Mouse (Mus musculus) mature B cell (primary cell): ENCODE measurements around the gene Tor3a.

Experiments used
- in situ Hi-C: fragments of 300-500 bp; cut with MboI; formaldehyde crosslinking; loops from 2 replicates; pipeline ENCODE4 v1.14.3; 2019

Tor3a gene

DNA sequence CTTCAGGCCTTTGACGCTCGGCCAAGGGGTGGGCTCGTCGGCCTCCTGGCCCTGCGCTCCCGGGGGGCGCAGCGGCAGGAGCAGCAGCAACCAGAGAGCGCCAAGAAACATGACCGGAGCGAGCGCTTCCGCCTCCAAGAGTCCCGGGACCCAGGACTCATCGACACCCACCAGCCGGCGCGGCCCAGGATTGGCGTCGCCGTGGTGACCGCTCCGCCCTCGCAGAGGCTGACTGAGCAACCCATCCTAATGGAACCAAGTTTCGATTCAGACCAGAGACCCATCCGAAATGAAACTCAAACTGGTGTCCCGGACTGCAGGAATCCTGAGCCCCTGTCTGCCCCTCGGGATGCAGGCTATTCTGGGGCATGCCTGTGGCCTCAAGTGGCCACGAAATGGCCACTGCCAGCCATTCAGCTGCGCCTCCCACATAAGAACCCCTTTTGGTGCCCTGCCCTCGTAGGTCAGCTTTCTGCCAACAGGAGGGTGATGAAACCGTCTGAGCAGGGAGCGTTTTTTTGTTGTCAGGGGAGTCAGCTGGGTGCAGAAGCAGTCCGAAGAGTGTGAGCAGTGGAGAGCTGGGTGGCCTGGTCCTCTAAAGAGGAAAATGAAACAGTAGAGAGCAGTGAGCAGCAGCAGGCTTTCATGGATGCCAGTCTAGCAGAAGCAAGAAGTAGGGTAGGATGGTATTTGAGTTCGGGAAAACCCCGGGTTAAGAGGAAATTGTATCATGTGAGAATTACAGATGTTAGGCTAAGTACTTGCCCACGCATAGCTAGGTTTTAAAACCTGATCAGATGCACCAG is at the start of gene Tor3a:
TSS of gene Tor3a (minus strand) at position 162 of the 806 bp plus-strand sequence.
- in situ Hi-C loops: no loop called here

DNA sequence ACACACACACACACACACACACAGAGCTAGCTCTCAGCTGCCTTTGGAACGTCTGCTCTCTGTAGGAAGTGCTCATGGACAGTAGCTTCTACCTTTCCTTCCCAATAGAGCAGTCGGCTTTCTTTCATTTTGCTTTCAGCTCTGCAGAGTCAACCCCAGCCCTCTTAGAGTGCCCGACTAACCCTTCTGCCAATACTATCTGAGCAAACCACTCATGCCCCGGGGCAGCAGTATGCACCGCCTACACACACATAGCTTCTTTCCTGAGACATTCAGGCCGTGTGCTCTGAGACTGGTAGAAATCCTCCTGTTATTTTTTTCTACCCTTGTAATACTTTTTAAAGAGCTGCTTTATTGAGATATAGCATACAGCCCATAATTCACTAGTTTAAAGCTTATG is 47.9 kb upstream of the Tor3a start:
- in situ Hi-C loops: no loop called here

DNA sequence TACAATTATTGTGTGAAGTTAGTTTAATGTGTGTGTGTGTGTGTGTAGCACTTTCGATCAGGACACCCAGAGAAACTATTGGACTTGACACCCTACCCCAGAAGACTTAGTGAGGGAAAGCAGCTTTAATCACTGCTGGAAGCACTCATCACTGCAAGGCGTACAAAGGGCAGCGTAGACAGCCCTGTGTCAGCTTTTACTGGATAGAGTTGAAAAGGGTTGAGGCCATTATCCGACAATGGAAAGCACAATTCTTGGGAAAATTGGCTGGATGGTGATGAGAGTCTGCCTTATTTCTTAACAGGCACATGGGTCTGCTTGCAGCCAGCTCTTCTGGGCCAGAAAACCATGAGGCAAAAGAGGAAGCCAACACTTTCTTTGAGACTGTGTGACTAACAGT is 45.9 kb upstream of the Tor3a start:
- in situ Hi-C loops: no loop called here

- in situ Hi-C loops: no loop called here
These were observed 45.0 kb upstream of the Tor3a start, which contains the start of gene Fam20b for GRCm38 (mm10) chr1:156718950-156719805. Gene Fam20b, minus strand, starts transcription at chr1:156719086.

- in situ Hi-C loops: no loop called here
These were observed 44.3 kb upstream of the Tor3a start for GRCm38 (mm10) chr1:156718286-156718949.

DNA sequence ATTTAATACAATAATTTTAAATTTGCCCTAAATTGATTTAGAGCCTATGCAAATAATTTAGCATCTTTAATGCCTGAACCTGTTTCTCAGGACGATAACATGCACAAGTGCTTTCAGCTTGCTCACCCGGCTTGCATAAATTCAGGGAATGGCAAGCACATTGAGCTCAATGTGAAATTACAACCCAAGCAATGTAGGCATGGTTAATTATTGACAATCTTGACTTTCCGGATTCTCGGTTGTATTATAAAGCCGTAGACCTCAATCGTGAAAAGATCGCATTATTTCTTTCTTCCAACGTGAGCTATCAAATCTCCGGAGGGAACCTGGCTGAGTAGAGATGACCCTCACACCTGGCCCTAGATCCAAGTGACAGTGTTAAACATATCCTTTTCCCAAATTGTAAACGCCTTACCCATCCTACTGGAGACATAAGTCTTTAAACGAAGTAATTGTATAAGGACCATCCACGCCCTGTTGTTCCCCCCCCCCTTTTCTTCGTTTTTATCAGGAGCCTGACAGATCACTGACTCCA is 43.7 kb upstream of the Tor3a start:
- in situ Hi-C loops: no loop called here

- in situ Hi-C loops: no loop called here
These were observed 42.5 kb upstream of the Tor3a start for GRCm38 (mm10) chr1:156716681-156717080.

DNA sequence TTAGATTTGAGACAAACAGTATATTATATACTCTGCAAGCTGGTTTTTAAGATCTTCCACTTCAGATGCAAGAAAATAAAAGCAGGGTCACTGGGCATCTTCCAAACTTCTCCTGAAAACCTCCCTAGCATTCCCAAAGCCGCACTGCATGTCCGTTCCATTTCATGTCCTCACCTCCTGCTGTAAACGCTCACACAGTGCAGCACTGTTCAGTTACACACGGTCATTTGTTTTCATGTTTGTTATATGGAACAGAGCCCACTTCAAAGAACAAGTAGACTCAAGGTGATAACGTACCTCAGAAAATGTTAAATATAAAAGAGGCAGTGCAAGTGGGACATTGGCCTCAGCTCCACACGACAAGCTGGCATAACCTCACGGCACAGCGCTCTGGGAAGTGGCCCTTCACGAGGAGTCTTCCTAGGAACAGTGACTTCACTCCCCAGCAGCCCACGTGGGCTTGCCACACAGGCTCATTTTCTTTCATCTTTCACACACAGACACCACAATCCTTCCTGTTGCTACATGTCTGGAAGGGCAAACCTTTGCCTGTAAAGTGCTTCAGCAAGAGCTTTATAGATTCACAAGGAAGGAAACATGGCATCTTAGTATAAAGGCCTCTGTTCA is 36.4 kb upstream of the Tor3a start:
- in situ Hi-C loops: no loop called here

DNA sequence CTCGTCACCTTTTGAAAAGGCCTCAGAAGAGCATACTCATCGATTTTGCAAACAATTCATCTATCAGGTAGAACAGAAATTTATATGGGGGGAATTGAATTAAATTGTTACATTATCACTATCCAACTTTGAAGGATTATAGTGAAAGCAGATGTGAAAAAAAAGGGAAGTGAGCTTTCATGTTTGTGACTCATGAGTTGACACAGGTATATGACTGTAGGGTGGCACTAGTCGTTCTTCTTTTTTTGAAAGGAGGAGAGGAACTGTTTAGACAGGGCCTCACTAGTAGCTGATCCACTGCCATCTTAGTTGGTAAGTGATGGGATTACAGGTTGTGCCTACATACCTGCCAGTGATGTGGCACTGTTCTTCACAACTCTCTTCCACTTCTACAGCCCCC is 34.5 kb upstream of the Tor3a start:
- in situ Hi-C loops: no loop called here

GRCm38 (mm10) chr1:156705696-156706285 is 31.6 kb upstream of the Tor3a start:
- in situ Hi-C loops: no loop called here

DNA sequence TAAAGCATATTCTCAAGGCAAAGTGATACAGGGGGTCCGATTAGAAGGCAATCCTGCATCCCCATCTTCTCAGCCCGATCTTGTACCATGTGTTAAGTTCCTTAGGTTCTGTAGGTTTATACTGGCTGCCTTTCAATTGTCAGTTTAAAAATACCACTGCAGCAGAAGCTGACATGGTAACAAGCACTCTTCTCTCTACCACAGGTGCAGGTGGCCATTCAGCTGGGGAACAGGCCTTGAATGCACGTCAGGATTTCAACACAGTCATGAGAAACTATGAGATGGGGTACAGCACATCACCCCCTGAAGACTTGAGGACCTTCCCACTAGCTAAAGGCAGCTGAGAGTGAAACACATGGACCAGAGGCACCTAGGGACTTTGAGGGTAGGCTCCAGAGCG is 29.3 kb upstream of the Tor3a start:
- in situ Hi-C loops: no loop called here

- in situ Hi-C loops: no loop called here
These were observed 28.0 kb upstream of the Tor3a start for GRCm38 (mm10) chr1:156702151-156702550.

DNA sequence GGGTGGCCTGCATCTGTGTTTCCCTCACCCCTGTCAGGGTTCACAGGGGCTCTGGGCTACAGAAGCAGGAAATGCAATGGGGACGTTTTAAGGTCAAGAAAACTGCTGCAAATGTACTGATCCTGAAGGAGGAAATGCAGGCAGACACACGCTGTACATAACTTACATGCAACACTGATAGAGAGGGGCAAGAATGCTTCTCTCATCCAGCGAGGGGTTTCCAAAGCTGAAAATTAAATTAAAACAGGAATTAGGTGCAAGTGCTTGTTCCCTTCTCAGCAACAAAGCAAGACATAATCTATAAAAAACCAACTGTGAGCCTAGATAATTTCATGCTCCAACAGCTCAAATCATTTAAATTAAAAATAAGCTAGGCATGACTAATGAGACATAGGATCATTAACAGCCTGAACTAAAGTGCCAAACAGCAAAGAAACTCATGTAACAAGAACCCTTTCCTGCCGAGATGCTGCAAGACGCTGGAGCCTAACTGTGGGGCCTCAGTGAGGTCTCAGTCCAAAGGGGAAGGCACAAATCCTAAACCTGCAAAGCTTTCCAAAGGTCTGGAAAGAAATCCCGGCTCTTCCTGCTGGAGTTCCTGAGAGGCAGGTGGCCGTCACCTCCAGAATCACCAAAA is 12.0 kb upstream of the Tor3a start:
- in situ Hi-C loops: no loop called here

DNA sequence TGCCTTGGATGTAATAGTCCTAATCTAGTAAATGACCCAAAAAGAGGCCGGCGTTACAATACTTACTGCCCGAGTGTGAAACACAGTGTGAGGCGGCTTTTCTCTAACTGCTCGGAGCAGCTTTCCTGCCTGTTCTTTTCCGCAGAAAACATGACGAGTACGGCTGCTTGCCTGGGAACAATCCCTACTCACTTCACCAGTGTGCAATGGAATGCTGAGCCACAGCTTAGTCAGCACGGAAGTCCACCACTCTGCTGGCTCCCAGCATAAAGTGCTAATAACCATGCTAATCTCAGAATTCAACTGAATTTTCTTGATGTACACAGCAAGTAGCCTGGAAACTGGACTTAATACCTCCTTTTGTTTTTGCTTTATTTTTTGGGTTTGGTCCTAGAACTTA is 5.4 kb upstream of the Tor3a start:
- in situ Hi-C loops: no loop called here

GRCm38 (mm10) chr1:156677230-156677629 is 3.1 kb upstream of the Tor3a start:
- in situ Hi-C loops: no loop called here

DNA sequence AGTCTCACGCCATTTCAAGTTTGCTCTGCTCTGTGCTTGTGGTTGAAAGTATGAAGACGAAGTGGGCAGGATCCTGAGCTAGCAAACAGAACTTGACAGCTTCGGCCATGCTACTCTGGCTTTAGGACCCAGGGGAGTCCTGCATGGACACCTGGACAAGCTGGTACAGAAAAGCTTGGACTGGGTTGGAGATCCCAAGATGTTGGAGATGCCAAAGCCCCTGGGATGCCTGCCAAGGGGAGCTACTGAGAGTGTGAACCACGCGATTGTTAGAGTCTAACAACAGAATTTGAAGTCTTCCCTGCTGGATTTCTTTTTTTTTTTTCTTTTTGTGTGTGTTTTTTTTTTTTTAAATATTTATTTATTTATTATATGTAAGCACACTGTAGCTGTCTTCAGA is 2.4 kb upstream of the Tor3a start:
- in situ Hi-C loops: no loop called here

DNA sequence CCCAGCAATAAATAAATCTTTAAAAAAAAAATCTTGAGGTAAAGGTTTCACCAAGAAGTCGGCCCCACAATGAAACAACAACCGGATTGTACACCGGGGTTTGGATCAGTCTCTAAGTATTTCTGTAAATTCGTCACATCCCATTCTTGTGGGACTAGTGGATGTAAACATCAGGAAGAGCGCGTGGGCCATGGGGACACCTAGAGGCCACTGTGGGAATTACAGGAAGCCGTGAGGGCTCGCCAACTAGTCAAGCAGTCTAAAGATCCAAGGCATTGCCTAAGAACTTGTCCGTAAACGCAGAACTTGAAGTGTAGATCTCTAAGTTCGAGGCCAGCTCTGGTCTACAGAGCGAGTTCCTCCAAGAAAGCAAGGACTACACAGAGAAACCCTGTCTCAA is 2.0 kb upstream of the Tor3a start:
- in situ Hi-C loops: no loop called here

GRCm38 (mm10) chr1:156673476-156674194 is 521 bp downstream of the Tor3a start:
- in situ Hi-C loops: no loop called here

DNA sequence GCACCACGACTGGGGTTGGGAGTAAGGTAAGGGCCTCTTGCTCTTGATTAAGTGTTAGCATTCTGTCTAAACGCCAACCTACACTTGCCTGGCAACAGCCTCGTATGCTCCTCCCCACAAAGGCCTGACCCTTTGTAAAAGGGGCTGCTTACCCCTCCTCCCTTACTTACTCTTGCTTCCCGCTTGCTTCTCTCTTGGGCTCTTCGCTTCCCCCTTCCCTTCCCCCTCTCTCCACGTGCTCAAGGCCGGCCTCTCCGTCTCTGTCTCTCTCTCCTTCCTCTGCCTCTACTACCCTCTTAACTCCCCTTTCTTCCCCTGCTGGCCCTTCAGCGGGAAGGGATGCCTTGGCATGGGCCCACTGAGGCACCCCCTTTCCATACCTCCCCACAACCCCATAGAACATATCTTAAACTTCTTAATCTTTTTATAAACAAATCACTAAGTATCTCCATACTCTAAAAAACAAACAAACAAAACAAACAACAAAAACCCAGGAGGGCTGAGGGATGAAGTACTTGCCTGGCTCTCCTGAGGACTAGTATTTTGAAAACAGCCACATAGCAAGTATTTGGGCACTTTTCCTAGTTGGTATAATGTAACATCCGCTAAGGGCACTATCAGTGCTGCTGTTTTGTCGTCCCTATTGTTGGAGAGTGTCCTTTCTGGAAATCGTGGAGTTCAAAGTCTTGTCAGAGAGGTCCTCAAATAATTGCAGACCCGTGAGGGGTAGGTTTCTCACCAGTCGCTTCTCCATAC is 1.3 kb downstream of the Tor3a start:
- in situ Hi-C loops: no loop called here
